Mouse (Mus musculus) heart, adult 8-10 months (tissue): ENCODE measurements at regions not wholly inside any gene's neighbourhood (a gene's known extent, or its start where the extent isn't known, plus 50 kb on each side); places are given as distances from the start of the nearest gene placed in this dataset.

Experiments
- DNase-seq: peaks from one replicate; pipeline ENCODE4 v3.0.0; 2022; ENCODE audit warnings: low spot score

- no peak for DNase-seq
Measured at GRCm38 (mm10) chr6:143622161-143622560, 455.1 kb downstream of the Etnk1 start.

DNA sequence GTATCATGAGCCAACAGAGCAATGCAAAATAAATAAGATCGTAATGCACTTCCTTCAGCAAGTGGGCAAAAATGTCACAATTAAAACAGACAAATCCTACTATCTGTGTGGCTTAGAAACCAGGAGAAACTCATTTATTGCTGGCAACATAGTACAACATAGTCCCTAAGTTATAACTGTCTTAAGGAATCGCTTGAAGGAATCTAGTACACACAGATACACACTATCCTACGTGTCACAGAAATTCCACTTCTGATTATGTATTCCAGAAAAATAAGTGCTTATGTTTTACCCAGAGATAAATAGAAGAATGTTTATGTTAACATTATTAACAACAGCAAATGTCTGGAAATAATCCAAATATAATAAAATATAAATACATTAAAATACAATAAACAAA lies 457.9 kb downstream of the Etnk1 start:
- no peak for DNase-seq

GRCm38 (mm10) chr6:143631581-143631980 lies 464.6 kb downstream of the Etnk1 start:
- DNase-seq: no peak

DNA sequence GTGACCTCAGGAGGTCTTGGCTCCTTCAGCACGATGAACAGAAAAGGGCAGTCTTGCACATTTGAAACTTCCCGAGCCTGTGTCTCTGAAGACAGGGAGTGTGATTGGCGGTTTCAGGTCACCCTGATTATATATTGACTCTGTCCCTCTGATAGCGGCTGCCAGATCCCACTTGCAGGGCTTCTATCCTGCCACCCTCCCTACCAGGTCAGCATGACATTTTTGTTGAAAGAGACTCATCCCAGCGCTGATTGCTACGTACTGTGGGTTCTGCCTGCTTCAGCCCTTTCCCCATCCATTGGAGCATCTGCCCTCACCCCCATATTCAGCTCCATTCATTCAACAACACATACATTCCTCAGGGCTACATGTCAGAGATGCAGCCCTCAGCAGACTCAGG lies 466.7 kb downstream of the Etnk1 start:
- no peak for DNase-seq

GRCm38 (mm10) chr6:143634334-143634733 lies 467.3 kb downstream of the Etnk1 start:
- DNase-seq: no peak

DNA sequence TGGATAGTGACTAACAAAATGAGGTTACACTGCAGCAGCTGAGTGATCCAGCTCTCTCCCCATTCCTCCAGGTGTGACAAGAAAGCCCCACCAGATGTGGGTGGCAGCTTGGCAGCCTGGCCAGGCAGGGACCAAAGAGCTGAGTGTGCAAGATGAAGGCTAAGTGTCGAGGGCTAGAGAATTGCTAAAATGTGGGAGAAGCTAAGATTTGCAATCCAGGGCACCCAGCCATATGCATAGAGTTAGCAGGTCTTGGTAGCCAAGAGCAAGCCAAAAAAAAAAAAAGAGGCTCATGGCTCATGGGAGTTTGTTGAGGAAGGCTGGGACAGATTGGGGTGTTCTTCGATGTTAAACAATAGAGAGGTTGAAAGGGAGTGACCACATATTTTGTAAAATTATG lies 468.0 kb downstream of the Etnk1 start:
- DNase-seq: no peak

- peak; percentile 50 for DNase-seq
Measured at GRCm38 (mm10) chr6:143640652-143641051, 473.6 kb downstream of the Etnk1 start.

DNA sequence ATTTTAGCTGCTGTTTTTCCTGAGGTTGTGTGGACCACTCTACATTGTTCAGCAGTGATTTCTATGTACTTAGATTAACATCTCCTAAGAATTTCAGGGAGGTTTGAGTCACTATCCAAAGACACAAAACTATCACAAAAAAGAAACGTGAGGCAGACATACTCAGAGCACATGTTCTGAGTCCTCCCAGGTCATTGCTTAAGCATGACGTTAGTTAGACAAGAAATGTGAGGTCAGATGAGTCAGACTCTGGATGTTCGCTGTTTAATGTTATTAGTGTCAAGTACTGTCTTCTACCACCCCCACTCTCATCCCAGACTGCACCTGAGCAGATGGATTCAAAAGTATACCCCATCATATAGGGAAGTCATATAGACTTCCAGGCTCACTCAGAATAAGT lies 475.0 kb downstream of the Etnk1 start:
- no peak for DNase-seq

GRCm38 (mm10) chr6:143645989-143646388 lies 479.0 kb downstream of the Etnk1 start:
- no peak for DNase-seq

GRCm38 (mm10) chr6:143648501-143648900 lies 481.5 kb downstream of the Etnk1 start:
- DNase-seq: no peak

- DNase-seq: no peak
Measured at GRCm38 (mm10) chr6:143656576-143656975, 489.6 kb downstream of the Etnk1 start.

GRCm38 (mm10) chr6:143660837-143661236 lies 493.8 kb downstream of the Etnk1 start:
- DNase-seq: no peak

GRCm38 (mm10) chr6:143663306-143663705 lies 496.3 kb downstream of the Etnk1 start:
- no peak for DNase-seq

GRCm38 (mm10) chr6:143665374-143665773 lies 498.4 kb downstream of the Etnk1 start:
- DNase-seq: no peak

DNA sequence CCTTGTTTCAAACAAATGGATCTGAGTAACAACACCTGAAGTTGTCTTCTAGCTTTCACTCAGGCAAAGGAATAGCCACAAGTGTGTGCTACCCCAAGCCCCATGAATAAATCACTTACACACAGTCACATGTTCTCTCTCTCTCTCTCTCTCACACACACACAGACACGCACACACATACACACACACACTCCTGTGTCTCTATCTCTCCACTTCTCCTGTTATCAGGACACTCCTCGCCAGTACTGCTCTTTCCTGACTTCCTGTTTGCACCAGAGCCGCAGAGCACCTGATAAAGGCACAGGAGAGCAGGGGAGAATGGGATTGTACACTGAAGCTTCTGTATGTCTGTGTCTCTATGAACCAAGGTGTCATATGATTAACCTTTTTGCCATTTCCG lies 501.5 kb downstream of the Etnk1 start:
- no peak for DNase-seq

- no peak for DNase-seq
Measured at GRCm38 (mm10) chr6:143669446-143670130, 502.6 kb downstream of the Etnk1 start.

DNA sequence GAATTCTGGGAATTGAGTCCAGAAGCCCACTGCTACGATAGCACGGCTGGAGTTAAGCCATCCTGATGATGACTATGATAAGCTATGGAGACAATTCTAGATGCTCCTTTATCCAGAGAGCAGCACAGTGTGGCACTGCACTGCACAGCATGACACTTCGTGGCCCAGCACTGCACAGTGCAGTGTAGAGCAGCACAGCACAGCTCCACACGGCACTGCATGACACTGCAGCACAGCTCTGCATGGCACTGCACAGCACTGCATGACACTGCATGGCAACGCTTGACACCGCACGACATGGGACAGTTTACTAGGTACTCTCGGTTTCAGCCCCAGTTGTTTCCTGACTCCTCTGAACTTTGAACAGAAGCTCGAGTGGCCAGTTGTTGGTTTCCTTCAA lies 523.1 kb downstream of the Etnk1 start:
- DNase-seq: no peak

DNA sequence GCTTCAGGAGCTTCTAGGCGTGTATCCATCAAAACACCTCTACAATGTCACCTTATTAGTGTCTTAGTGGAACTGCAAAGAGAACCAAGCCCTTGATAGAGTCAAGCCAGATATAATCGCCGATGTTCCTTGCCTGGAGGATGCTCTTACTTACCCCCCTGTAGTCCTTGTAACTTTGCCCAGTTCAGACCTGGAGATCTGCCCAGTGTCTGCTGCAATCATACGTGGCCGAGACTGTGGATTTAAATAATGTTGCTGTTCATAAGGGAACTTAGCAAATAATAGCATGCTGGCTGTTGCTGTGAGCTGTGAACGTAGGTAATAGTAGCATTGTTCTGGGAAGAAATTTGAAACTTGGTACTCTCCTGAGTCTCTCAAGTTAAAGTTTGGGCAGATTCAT lies 523.8 kb downstream of the Etnk1 start:
- DNase-seq: no peak

- no peak for DNase-seq
Measured at GRCm38 (mm10) chr6:143697997-143698396, 531.0 kb downstream of the Etnk1 start.

DNA sequence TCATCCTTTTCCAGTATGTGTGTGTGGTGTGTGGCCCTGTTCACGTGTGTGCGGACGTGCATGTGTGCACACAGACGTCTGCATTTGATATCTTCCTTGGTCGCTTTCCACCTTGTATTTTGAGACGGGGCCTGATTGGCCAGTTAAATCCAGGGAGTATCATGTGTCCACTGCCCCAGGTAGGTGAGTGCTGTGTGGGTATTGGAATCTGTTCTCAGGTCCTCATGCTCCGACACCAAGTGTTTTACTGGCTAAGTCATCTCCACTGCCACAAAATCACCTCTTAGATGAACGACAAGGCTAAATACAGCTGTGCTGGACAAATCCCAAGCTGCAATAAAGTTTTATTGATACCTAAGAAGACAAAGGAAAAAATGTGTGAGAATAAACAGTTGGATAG lies 537.0 kb downstream of the Etnk1 start:
- no peak for DNase-seq

DNA sequence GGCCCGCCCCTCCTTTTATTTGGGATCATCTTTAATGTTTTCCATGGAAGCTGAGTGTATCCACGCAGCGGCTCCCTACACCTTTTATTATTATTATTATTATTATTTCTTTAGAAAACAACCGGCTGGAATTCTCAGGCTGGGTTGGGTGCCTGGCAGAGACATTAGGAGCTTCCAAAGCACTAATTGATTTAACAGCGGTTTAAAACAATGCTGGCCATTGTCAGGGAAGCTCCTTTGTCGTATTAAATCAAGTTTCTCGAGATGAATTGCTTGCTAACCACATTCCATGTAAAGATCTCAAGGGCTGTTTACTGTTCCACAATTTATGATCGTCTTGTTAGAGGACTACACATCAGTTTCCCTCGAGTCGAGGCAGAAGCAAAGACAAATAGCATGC lies 539.4 kb downstream of the Etnk1 start:
- DNase-seq: no peak

- DNase-seq: no peak
Measured at GRCm38 (mm10) chr6:143714461-143714860, 547.4 kb downstream of the Etnk1 start.

DNA sequence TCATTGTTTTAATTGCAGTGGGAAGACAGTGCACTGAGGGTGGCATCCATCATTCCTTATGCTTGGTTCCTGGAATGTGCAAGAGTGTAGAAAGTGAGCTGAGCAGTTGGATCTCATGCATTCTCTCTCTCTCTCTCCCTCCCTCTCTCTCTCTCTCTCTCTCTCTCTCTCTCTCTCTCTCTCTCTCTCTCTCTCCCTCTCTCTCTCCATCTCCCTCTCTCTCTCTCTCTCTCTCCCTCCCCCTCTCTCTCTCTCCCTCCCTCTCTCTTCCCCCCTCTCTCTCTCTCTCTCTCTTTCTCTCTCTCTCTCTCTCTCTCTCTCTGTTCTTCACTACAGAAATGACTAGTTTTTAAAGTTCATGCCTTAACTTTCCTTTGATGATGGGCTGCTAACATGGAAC lies 583.1 kb downstream of the Etnk1 start:
- no peak for DNase-seq
